Mouse (Mus musculus): Measurements from ENCODE around the gene Itprip. TPM values are rescaled to one million over a fixed set of nuclear protein-coding genes. Genes with fewer than 3 reads are reported as not detected.
A peak's percentile ranks its signal among the peaks of the same experiment; 100 is the strongest.

Itprip gene
- polyA plus RNA-seq, 1 experiment from 2014 or later, result 15.8 TPM

DNA sequence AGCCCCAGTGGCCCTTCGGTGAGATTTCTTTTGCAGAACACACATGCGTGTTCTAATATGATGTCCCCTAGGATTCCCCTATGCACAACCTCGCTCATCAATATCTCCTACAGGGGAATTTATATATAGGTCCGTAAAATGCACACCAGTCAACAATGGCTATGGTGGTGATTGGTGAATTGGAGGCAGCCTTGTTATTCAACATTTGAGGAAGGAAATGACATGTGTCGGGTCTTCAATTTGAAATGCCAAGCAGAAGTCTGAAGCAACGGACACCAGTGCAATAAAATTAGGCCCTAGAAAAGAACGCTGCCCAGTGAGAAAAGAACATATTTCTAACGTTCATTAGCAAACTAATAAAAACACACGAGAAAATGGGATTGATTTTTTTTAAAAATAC lies 17.8 kb upstream of the Itprip start:
- H3K4me1 ChIP-seq (ENCODE audit: control insufficient read depth in 2 of 2, insufficient read depth in 2 of 2, low read length in 2 of 2), result peaks cover 3 to 5% of the 10 kb centered on the region in 2 experiments
- ATAC-seq (ENCODE audit: insufficient number of reproducible peaks, insufficient read depth, low FRiP score, low read depth), result no peak
- no peaks in the 10 kb centered on the region for H3K36me3 ChIP-seq (ENCODE audit: control insufficient read depth, insufficient read depth, low read length)
- peak overlapping the region; percentile 88 for H3K4me2 ChIP-seq (ENCODE audit: low read length)
- H3K27ac ChIP-seq (replicated peaks in 1 of 2; ENCODE audit: control insufficient read depth in 1 of 2, insufficient read depth in 1 of 2, low read depth in 2 of 2, low read length in 2 of 2), result no peak overlapping the region
- H3K27me3 ChIP-seq (ENCODE audit: control insufficient read depth, insufficient read depth, low read length), result peaks cover 24% of the 10 kb centered on the region
- H3K9me3 ChIP-seq (ENCODE audit: control insufficient read depth, low read length), result no peaks in the 10 kb centered on the region
- peak overlapping the region in 1 of 2 experiments; percentile 36; a peak in 2 of 4 replicates for H3K4me3 ChIP-seq (ENCODE audit: control insufficient read depth in 1 of 2, insufficient read depth in 1 of 2, low read depth in 1 of 2, low read length in 2 of 2)
- H3K9ac ChIP-seq (ENCODE audit: low read length), result no peak overlapping the region
- WGBS, result 69% methylated on average over 9 of the region's 9 CpGs

GRCm38 (mm10) chr19:47936490-47936889 lies 17.4 kb upstream of the Itprip start:
- Histone ChIP-seq H3K9me3 (ENCODE audit: control insufficient read depth, low read length) (no peaks in the 10 kb centered on the region), H3K36me3 (ENCODE audit: control insufficient read depth, insufficient read depth, low read length) (no peaks in the 10 kb centered on the region), H3K4me1 (ENCODE audit: control insufficient read depth in 2 of 2, insufficient read depth in 2 of 2, low read length in 2 of 2) (peaks cover 3 to 5% of the 10 kb centered on the region in 2 experiments), H3K4me2 (ENCODE audit: low read length) (no peak overlapping the region), H3K4me3 (ENCODE audit: control insufficient read depth in 1 of 2, insufficient read depth in 1 of 2, low read depth in 1 of 2, low read length in 2 of 2) (no peak overlapping the region), H3K27ac (replicated peaks in 1 of 2; ENCODE audit: control insufficient read depth in 1 of 2, insufficient read depth in 1 of 2, low read depth in 2 of 2, low read length in 2 of 2) (no peak overlapping the region), H3K27me3 (ENCODE audit: control insufficient read depth, insufficient read depth, low read length) (peaks cover 24% of the 10 kb centered on the region), H3K9ac (ENCODE audit: low read length) (no peak overlapping the region)
- ATAC-seq (ENCODE audit: insufficient number of reproducible peaks, insufficient read depth, low FRiP score, low read depth), result no peak
- WGBS, result 89% methylated on average over 11 of the region's 11 CpGs

- no peak overlapping the region for H3K27ac ChIP-seq (replicated peaks in 1 of 2; ENCODE audit: control insufficient read depth in 1 of 2, insufficient read depth in 1 of 2, low read depth in 2 of 2, low read length in 2 of 2)
- H3K9ac ChIP-seq (ENCODE audit: low read length), result no peak overlapping the region
- WGBS, result 73% methylated on average over 6 of the region's 6 CpGs
- no peaks in the 10 kb centered on the region for H3K36me3 ChIP-seq (ENCODE audit: control insufficient read depth, insufficient read depth, low read length)
- H3K4me1 ChIP-seq (ENCODE audit: control insufficient read depth in 2 of 2, insufficient read depth in 2 of 2, low read length in 2 of 2), result peaks cover 3 to 5% of the 10 kb centered on the region in 2 experiments
- peaks cover 20% of the 10 kb centered on the region for H3K27me3 ChIP-seq (ENCODE audit: control insufficient read depth, insufficient read depth, low read length)
- H3K4me2 ChIP-seq (ENCODE audit: low read length), result no peak overlapping the region
- H3K4me3 ChIP-seq (ENCODE audit: control insufficient read depth in 1 of 2, insufficient read depth in 1 of 2, low read depth in 1 of 2, low read length in 2 of 2), result no peak overlapping the region
- H3K9me3 ChIP-seq (ENCODE audit: control insufficient read depth, low read length), result no peaks in the 10 kb centered on the region
- no peak for ATAC-seq (ENCODE audit: insufficient number of reproducible peaks, insufficient read depth, low FRiP score, low read depth)
Observed at GRCm38 (mm10) chr19:47935530-47935929, 16.4 kb upstream of the Itprip start.

- no peak for ATAC-seq (ENCODE audit: insufficient number of reproducible peaks, insufficient read depth, low FRiP score, low read depth)
- peaks cover 15% of the 10 kb centered on the region for H3K27me3 ChIP-seq (ENCODE audit: control insufficient read depth, insufficient read depth, low read length)
- no peaks in the 10 kb centered on the region for H3K36me3 ChIP-seq (ENCODE audit: control insufficient read depth, insufficient read depth, low read length)
- no peak overlapping the region for H3K4me2 ChIP-seq (ENCODE audit: low read length)
- no peak overlapping the region for H3K27ac ChIP-seq (replicated peaks in 1 of 2; ENCODE audit: control insufficient read depth in 1 of 2, insufficient read depth in 1 of 2, low read depth in 2 of 2, low read length in 2 of 2)
- H3K4me3 ChIP-seq (ENCODE audit: control insufficient read depth in 1 of 2, insufficient read depth in 1 of 2, low read depth in 1 of 2, low read length in 2 of 2), result no peak overlapping the region
- H3K9me3 ChIP-seq (ENCODE audit: control insufficient read depth, low read length), result no peaks in the 10 kb centered on the region
- peaks cover 3 to 5% of the 10 kb centered on the region in 2 experiments for H3K4me1 ChIP-seq (ENCODE audit: control insufficient read depth in 2 of 2, insufficient read depth in 2 of 2, low read length in 2 of 2)
- no peak overlapping the region for H3K9ac ChIP-seq (ENCODE audit: low read length)
- 70% methylated on average over 16 of the region's 16 CpGs for WGBS
Observed at GRCm38 (mm10) chr19:47934636-47935238, 15.6 kb upstream of the Itprip start.

DNA sequence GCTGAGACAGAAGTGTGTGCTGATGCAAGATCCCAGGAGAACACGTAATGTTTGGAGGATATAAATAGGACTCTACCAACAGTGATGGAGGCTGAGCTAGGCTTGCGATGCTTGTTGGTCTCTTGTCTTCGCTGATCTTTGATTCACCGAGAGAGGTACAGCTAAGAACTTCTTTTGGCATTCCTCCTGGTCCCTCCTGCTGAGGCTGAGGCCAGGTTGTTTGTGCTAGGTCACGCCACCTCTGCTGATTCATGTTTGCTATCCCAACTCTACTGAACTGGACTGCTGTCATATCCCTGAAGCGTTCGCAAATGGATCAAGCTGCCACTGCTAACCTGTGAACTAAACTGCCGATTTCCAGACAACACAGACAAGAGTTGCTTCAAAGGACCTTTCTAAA lies 15.0 kb upstream of the Itprip start:
- Histone ChIP-seq H3K4me3 (ENCODE audit: control insufficient read depth in 1 of 2, insufficient read depth in 1 of 2, low read depth in 1 of 2, low read length in 2 of 2) (no peak overlapping the region), H3K36me3 (ENCODE audit: control insufficient read depth, insufficient read depth, low read length) (no peaks in the 10 kb centered on the region), H3K4me1 (ENCODE audit: control insufficient read depth in 2 of 2, insufficient read depth in 2 of 2, low read length in 2 of 2) (peaks cover 3 to 5% of the 10 kb centered on the region in 2 experiments), H3K9me3 (ENCODE audit: control insufficient read depth, low read length) (no peaks in the 10 kb centered on the region), H3K27me3 (ENCODE audit: control insufficient read depth, insufficient read depth, low read length) (peaks cover 15% of the 10 kb centered on the region), H3K9ac (ENCODE audit: low read length) (no peak overlapping the region), H3K4me2 (ENCODE audit: low read length) (no peak overlapping the region), H3K27ac (replicated peaks in 1 of 2; ENCODE audit: control insufficient read depth in 1 of 2, insufficient read depth in 1 of 2, low read depth in 2 of 2, low read length in 2 of 2) (no peak overlapping the region)
- 82% methylated on average over 8 of the region's 8 CpGs for WGBS
- no peak for ATAC-seq (ENCODE audit: insufficient number of reproducible peaks, insufficient read depth, low FRiP score, low read depth)

DNA sequence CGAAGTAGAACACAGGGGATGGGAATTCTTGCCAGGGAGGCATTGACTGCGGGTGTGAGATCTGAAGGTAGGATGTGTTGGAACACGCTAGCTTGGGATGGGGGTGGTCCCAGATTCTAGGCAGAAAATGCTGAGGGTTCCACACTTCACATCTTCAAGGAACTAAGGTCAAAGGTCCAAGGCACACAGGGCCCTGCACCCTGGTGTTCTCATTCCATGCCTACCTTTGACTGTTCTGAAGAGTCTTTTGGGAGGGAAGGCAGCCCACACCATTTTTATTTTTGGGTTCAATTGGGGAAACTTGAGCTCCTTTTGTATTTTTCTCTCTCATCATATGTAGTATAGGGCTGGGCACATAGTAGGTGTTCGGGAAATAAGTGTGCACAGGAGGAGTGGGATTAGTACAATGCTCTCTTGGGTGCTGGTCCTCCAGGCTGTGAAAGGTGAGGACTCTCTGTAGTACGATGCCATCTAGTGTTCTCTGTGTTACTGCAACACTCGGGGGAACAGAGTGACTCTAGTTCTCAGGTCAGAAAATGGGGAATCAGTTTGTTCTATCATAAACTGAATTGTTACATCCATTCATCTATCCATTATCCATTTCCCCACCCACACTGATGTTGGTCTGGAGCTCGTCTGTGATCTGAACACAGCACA lies 13.0 kb upstream of the Itprip start:
- Histone ChIP-seq H3K4me3 (ENCODE audit: control insufficient read depth in 1 of 2, insufficient read depth in 1 of 2, low read depth in 1 of 2, low read length in 2 of 2) (no peak overlapping the region), H3K36me3 (ENCODE audit: control insufficient read depth, insufficient read depth, low read length) (no peaks in the 10 kb centered on the region), H3K9me3 (ENCODE audit: control insufficient read depth, low read length) (no peaks in the 10 kb centered on the region), H3K4me2 (ENCODE audit: low read length) (no peak overlapping the region), H3K9ac (ENCODE audit: low read length) (no peak overlapping the region), H3K4me1 (ENCODE audit: control insufficient read depth in 2 of 2, insufficient read depth in 2 of 2, low read length in 2 of 2) (no peaks in the 10 kb centered on the region), H3K27me3 (ENCODE audit: control insufficient read depth, insufficient read depth, low read length) (no peaks in the 10 kb centered on the region), H3K27ac (replicated peaks in 1 of 2; ENCODE audit: control insufficient read depth in 1 of 2, insufficient read depth in 1 of 2, low read depth in 2 of 2, low read length in 2 of 2) (no peak overlapping the region)
- WGBS, result 44% methylated on average over 7 of the region's 7 CpGs
- peak; percentile 78 for ATAC-seq (ENCODE audit: insufficient number of reproducible peaks, insufficient read depth, low FRiP score, low read depth)

GRCm38 (mm10) chr19:47929043-47929442 lies 9.9 kb upstream of the Itprip start:
- Histone ChIP-seq H3K36me3 (ENCODE audit: control insufficient read depth, insufficient read depth, low read length) (no peaks in the 10 kb centered on the region), H3K9ac (ENCODE audit: low read length) (no peak overlapping the region), H3K4me2 (ENCODE audit: low read length) (no peak overlapping the region), H3K27ac (replicated peaks in 1 of 2; ENCODE audit: control insufficient read depth in 1 of 2, insufficient read depth in 1 of 2, low read depth in 2 of 2, low read length in 2 of 2) (no peak overlapping the region), H3K4me1 (ENCODE audit: control insufficient read depth in 2 of 2, insufficient read depth in 2 of 2, low read length in 2 of 2) (0 out of 4 replicates have a peak, but pooled peaks cover 0 to 2% of the 10 kb centered on the region in 2 experiments), H3K27me3 (ENCODE audit: control insufficient read depth, insufficient read depth, low read length) (no peaks in the 10 kb centered on the region), H3K4me3 (ENCODE audit: control insufficient read depth in 1 of 2, insufficient read depth in 1 of 2, low read depth in 1 of 2, low read length in 2 of 2) (no peak overlapping the region), H3K9me3 (ENCODE audit: control insufficient read depth, low read length) (0 out of 2 replicates have a peak, but pooled peaks cover 2% of the 10 kb centered on the region)
- no peak for ATAC-seq (ENCODE audit: insufficient number of reproducible peaks, insufficient read depth, low FRiP score, low read depth)
- 78% methylated on average over 4 of the region's 4 CpGs for WGBS

Measured in heart, embryonic 14.5 days (tissue).